Mouse (Mus musculus): ENCODE measurements at regions not wholly inside any gene's neighbourhood (a gene's known extent, or its start where the extent isn't known, plus 50 kb on each side); places are given as distances from the start of the nearest gene placed in this dataset.

DNA sequence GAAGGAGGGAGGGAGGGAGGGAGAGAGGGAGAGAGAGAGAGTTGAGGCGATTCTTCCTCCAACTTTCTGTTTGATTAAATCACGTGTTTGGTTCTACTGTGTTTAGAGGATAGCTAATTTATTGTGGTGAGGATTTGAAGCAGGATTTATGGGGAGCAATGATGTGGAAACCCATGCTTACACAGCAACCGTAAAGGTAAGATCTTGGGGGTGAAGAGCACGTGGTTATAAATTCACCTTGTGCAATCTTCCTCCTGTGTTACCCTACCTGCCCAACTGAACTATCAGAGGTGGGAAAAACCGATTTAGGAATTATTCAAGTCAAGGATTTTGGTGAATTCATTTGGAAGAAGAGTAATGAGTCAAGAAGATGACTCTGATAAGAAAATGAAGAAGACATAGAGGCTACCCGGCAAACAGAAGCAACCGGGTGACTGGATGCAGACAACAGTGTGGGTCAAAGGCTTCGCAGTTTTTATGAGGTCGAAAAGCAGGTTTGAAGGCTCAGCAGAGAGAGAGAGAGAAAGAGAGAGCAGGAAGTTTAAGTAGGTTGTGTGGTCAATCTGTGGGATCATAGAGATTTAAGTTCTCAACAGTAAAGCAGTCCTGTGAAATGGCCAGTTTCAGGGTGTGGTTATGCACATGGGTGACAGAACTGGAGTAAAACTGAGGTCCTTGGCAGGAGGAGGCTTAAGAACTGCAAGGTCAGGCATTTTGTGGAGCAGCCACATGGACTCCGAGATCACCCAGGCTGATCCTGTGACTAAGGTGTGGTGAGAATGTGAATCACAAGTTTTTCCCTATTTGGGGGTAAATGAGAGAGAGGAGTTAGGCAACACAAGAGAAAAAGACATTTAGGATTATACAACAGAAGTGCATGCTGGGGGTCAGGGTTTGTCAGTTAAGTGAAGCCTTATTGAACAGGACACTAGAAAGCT is 178.6 kb downstream of the Phlda1 start:
- no peaks in the 10 kb centered on the region for H3K9me3 ChIP-seq (replicated peaks)
- ATAC-seq (ENCODE audit: low FRiP score): no peak
- H3K36me3 ChIP-seq: no peaks in the 10 kb centered on the region
- no peak overlapping the region for H3K4me3 ChIP-seq (replicated peaks)
- 80% methylated on average over 10 of the region's 10 CpGs for WGBS
- H3K4me2 ChIP-seq: no peak overlapping the region
- peaks cover 10% of the 10 kb centered on the region for H3K4me1 ChIP-seq
- no peak overlapping the region for H3K27ac ChIP-seq (replicated peaks)
- H3K27me3 ChIP-seq (replicated peaks): no peaks in the 10 kb centered on the region
- no peak overlapping the region for H3K9ac ChIP-seq (replicated peaks)

DNA sequence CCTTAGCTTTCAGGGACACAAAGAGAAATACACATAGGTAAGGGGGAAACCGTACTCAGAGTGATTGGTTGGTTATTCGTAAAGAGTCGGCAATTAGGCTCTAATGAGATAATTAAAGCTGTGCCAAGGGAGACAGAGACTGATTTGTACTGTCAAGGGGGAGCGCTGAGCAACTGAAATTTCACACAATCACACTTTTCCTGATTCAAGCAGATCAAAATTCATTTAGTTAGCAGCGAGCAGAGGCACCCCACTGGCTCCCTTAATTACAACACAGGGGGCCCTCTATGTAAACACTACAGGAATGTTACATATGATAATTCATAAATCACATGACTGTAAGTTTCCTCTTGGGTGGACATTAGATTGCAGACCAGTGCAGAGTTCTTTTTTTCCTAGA is 180.5 kb downstream of the Phlda1 start:
- peak; percentile 78 for ATAC-seq (ENCODE audit: low FRiP score)
- Histone ChIP-seq H3K4me3 (replicated peaks) (no peak overlapping the region), H3K27me3 (replicated peaks) (no peaks in the 10 kb centered on the region), H3K4me1 (peaks cover 10% of the 10 kb centered on the region), H3K36me3 (no peaks in the 10 kb centered on the region), H3K4me2 (no peak overlapping the region), H3K27ac (replicated peaks) (no peak overlapping the region), H3K9me3 (replicated peaks) (no peaks in the 10 kb centered on the region), H3K9ac (replicated peaks) (no peak overlapping the region)
- WGBS: 24% methylated on average over 5 of the region's 5 CpGs

GRCm38 (mm10) chr10:111689587-111689986 is 183.5 kb downstream of the Phlda1 start:
- H3K9ac ChIP-seq (replicated peaks): no peak overlapping the region
- no peak for ATAC-seq (ENCODE audit: low FRiP score)
- no peak overlapping the region for H3K4me3 ChIP-seq (replicated peaks)
- no peak overlapping the region for H3K4me2 ChIP-seq
- H3K4me1 ChIP-seq: peaks cover 19% of the 10 kb centered on the region
- no peaks in the 10 kb centered on the region for H3K27me3 ChIP-seq (replicated peaks)
- no peaks in the 10 kb centered on the region for H3K36me3 ChIP-seq
- no peak overlapping the region for H3K27ac ChIP-seq (replicated peaks)
- H3K9me3 ChIP-seq (replicated peaks): no peaks in the 10 kb centered on the region
- WGBS: 72% methylated on average over 10 of the region's 10 CpGs

DNA sequence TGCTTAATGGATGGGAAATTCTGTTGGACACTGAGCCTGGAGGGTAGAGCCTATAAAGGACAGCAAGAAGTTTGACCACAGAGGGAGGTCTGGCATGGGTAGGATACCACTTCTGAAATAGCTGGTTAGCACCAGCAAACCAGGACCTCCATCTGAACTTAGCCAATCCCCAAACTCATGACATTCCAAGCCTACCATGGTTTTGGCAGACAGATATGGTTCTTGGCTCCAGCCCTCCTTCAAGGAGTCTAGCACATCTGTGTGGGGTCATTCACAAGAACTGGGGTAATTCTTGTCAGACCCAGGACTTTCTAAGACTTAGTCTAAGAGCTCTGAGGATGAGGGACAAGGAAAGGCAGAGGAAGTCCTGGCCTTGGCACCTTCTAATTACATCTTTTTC is 187.7 kb downstream of the Phlda1 start:
- H3K4me3 ChIP-seq (replicated peaks): no peak overlapping the region
- H3K4me1 ChIP-seq: peaks cover 13% of the 10 kb centered on the region
- no peaks in the 10 kb centered on the region for H3K9me3 ChIP-seq (replicated peaks)
- H3K4me2 ChIP-seq: no peak overlapping the region
- no peaks in the 10 kb centered on the region for H3K36me3 ChIP-seq
- H3K9ac ChIP-seq (replicated peaks): no peak overlapping the region
- peak overlapping the region; percentile 52 for H3K27ac ChIP-seq (replicated peaks)
- no peaks in the 10 kb centered on the region for H3K27me3 ChIP-seq (replicated peaks)
- ATAC-seq (ENCODE audit: low FRiP score): no peak

- 57% methylated on average over 6 of the region's 6 CpGs for WGBS
- Histone ChIP-seq H3K36me3 (no peaks in the 10 kb centered on the region), H3K4me1 (peaks cover 17% of the 10 kb centered on the region), H3K9ac (replicated peaks) (no peak overlapping the region), H3K27me3 (replicated peaks) (no peaks in the 10 kb centered on the region), H3K4me2 (no peak overlapping the region), H3K4me3 (replicated peaks) (no peak overlapping the region), H3K27ac (replicated peaks) (peak overlapping the region; percentile 52), H3K9me3 (replicated peaks) (no peaks in the 10 kb centered on the region)
- ATAC-seq (ENCODE audit: low FRiP score): peak; percentile 86
Measured at GRCm38 (mm10) chr10:111694227-111695200, 188.4 kb downstream of the Phlda1 start.

DNA sequence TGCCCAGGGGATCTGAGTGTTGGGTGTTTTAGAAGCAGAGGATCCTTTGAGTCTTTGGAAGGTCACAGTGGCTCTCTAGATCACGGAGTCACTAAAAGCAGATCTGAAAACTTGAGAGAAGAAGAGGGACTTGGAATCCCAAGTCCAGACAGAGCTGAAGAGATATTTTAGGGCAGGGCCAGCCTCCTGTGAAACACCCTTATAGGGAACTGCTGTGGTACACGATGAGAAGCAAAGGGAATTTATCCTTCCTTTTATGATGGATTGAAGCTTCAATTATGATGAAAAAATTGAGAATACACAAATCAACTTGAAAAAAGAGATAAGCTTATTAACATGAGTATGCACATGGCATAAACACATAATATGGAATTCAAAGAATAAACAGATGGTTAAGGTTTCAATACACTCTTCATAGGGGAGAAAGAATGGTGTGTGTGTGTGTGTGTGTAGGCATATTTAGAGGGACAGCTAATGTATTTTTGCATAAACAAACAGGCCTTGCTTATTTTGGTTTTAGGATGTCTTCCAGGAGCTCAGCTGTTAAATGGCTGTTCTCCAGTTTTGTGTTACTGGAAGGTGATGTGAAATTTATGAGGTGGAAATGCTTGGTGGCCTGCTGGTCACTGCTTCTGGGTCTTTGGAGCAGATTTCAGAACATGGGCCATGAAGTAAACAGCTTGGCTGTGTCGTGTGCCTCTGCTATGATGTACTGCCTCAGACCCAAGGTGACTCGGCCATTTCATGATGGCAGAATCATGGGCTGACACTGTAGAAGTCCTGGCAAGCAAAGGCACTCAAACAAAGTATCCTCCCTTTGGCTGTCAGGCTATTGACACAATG is 190.1 kb downstream of the Phlda1 start:
- no peak overlapping the region for H3K4me3 ChIP-seq (replicated peaks)
- H3K36me3 ChIP-seq: no peaks in the 10 kb centered on the region
- H3K9ac ChIP-seq (replicated peaks): no peak overlapping the region
- no peak overlapping the region for H3K27ac ChIP-seq (replicated peaks)
- WGBS: 78% methylated on average over 4 of the region's 4 CpGs
- no peak for ATAC-seq (ENCODE audit: low FRiP score)
- peaks cover 24% of the 10 kb centered on the region for H3K4me1 ChIP-seq
- no peak overlapping the region for H3K4me2 ChIP-seq
- no peaks in the 10 kb centered on the region for H3K27me3 ChIP-seq (replicated peaks)
- H3K9me3 ChIP-seq (replicated peaks): no peaks in the 10 kb centered on the region

DNA sequence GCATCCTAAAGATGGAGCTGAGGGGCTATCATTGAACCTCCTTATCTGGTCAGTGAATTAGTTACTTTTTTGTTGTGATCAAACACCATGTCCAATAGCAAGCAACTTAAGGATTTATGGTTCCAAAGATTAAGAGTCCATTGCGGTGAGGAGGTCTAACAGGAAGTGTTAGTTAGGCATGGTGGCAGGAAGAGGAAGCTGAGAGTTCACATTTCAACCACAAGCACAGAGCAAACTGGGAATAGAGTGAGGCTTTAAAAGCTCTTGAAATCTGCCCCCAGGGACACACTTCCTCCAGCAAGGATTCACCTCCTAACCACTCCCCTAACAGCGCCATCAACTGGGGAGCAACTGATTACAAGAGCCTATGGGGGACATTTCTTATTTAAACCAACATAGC is 190.9 kb downstream of the Phlda1 start:
- H3K9ac ChIP-seq (replicated peaks): no peak overlapping the region
- H3K36me3 ChIP-seq: no peaks in the 10 kb centered on the region
- H3K27me3 ChIP-seq (replicated peaks): no peaks in the 10 kb centered on the region
- no peaks in the 10 kb centered on the region for H3K9me3 ChIP-seq (replicated peaks)
- no peak overlapping the region for H3K27ac ChIP-seq (replicated peaks)
- WGBS: 99% methylated on average over 2 of the region's 2 CpGs
- no peak overlapping the region for H3K4me3 ChIP-seq (replicated peaks)
- H3K4me2 ChIP-seq: no peak overlapping the region
- H3K4me1 ChIP-seq: peaks cover 24% of the 10 kb centered on the region
- no peak for ATAC-seq (ENCODE audit: low FRiP score)

DNA sequence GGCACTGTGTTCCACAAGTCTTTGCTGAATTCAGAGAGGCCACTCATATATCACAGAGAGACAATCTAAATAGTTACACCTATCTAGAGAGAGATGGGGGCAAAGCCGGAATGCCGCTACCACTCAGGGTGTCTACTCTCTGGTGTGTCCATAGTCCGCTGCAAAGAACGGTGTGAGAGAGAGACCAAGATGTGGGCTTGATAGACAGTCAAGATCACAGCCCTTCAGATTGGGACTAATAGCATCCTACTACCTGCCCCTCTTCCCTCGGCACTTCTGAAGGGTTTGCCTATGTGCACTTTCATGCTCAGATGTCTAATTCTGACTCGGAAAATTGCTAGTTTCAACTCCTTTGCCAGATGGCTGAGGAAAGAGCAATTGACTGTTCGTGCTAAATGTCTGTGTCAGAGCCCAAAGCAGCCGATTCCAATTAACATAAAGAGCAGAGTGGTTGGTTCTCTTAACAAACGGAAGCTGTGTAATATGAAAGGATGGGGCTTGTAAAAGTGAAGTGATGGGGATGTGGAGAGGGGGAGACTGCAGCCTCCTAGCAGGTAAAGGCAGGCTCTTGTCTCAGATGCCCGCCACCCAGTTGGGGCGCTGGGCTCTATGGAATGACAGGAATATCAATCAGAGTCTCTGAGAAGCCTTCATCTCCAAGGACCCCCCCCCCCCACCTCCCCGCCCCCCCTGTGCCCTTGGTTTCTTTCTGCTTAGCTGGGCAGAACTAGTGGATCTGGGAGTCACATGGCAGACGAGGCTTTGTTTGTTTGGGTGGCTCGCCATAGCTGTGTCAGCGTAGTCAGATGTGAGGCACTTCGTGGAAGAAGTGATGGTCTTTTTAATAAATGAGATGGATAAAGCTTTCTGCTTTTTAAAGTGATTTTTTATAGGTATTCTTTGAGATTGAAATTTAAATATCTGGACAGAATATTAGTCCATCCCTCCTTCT is 193.7 kb downstream of the Phlda1 start:
- no peak overlapping the region for H3K9ac ChIP-seq (replicated peaks)
- H3K4me3 ChIP-seq (replicated peaks): no peak overlapping the region
- H3K4me1 ChIP-seq: peaks cover 13% of the 10 kb centered on the region
- peak; percentile 80 for ATAC-seq (ENCODE audit: low FRiP score)
- H3K9me3 ChIP-seq (replicated peaks): no peaks in the 10 kb centered on the region
- no peaks in the 10 kb centered on the region for H3K27me3 ChIP-seq (replicated peaks)
- WGBS: 47% methylated on average over 16 of the region's 16 CpGs
- H3K36me3 ChIP-seq: no peaks in the 10 kb centered on the region
- H3K27ac ChIP-seq (replicated peaks): peak overlapping the region; percentile 76
- H3K4me2 ChIP-seq: peak overlapping the region; percentile 33

- ATAC-seq (ENCODE audit: low FRiP score): 0 out of 2 replicates have a peak, but pooled peaks have one; percentile 43
- Histone ChIP-seq H3K36me3 (no peaks in the 10 kb centered on the region), H3K27ac (replicated peaks) (no peak overlapping the region; the same call in 1 of the 2 replicates), H3K9ac (replicated peaks) (no peak overlapping the region), H3K4me2 (no peak overlapping the region), H3K9me3 (replicated peaks) (peaks cover 3% of the 10 kb centered on the region; the same call in 1 of the 2 replicates), H3K4me1 (peaks cover 11% of the 10 kb centered on the region), H3K27me3 (replicated peaks) (no peaks in the 10 kb centered on the region), H3K4me3 (replicated peaks) (no peak overlapping the region)
- 73% methylated on average over 3 of the region's 3 CpGs for WGBS
Measured at GRCm38 (mm10) chr10:111700570-111700969, 194.5 kb downstream of the Phlda1 start.

DNA sequence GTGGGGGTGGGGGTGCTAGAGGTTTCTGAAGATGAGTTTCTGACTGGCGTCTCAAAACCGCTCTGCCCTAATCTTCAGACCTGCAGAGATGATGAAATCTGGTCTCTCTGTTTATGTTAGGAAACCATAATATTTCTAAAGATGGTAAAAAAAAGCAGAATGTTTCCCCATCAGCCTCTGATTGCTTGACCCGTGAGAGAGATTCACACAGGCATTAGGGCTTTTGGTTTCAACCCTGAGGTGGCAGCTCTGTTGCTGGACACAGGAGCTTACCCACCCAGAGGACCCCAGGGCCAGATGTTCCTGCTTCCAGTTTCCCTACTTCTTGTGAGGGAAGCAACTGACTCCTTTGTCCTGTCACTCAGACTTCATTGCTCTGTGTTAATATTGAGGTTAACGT is 195.1 kb downstream of the Phlda1 start:
- Histone ChIP-seq H3K27me3 (replicated peaks) (no peaks in the 10 kb centered on the region), H3K4me3 (replicated peaks) (no peak overlapping the region), H3K4me1 (peaks cover 11% of the 10 kb centered on the region), H3K36me3 (no peaks in the 10 kb centered on the region), H3K9me3 (replicated peaks) (peaks cover 7% of the 10 kb centered on the region), H3K4me2 (no peak overlapping the region), H3K9ac (replicated peaks) (no peak overlapping the region), H3K27ac (replicated peaks) (no peak overlapping the region)
- ATAC-seq (ENCODE audit: low FRiP score): no peak
- WGBS: 72% methylated on average over 4 of the region's 4 CpGs

All from neural tube, embryonic 15.5 days (tissue).